Mouse (Mus musculus): ENCODE results near the gene Tprn. TPM values are rescaled to one million over a fixed set of nuclear protein-coding genes. Genes with fewer than 3 reads are reported as not detected.

Gene Tprn
- polyA plus RNA-seq, 1 experiment, result 7.4 TPM

DNA sequence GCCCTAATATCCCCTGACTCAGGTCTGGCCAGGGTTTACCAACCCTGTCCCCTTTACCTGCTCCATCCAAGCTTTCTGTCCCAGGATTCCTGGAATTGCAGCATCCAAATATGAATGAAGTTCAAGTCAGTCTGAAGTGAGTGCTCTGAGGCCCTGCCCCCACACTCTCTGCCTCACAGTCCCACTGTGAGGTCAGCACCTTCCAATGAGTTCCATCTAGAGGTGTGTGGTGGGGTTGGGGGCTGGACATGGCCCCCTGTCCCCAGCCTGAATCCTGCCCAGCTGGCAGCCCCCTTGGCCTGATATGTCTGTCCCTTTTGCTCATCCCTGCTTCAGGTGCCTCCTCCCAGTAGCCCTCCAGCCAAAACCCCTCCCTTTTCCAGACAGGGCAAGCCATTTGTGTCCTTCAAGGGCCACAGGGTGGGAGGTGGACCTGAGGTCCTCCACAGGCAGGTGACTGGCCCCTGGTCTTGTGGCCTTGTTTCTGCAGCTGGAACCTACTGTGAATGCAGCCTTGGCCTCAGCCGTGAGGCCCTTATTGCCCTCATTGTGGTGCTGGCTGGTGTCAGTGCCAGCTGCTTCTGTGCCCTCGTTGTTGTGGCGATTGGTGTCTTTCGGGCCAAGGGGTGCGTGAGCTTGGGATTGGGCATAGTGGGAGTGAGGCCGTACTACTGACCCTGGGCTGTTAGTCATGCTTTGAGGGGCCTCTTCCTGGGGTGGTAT lies 25.7 kb downstream of the Tprn start, which contains the start of gene Tmem210:
Tmem210 (plus strand) TSS at position 219 of the 723 bp plus-strand sequence.
- no peak within 1 kb of the TSS for H3ac ChIP-seq (ENCODE audit: control insufficient read depth, insufficient read length, low read depth)
- peaks cover 42% of the 10 kb centered on the region for H3K27me3 ChIP-seq (ENCODE audit: control insufficient read depth, insufficient read depth, insufficient read length)
- H3K4me3 ChIP-seq (ENCODE audit: insufficient read depth, poor library complexity, severe bottlenecking), result no peak within 1 kb of the TSS
- H3K79me2 ChIP-seq (ENCODE audit: control insufficient read depth, insufficient read depth), result no peaks in the 10 kb centered on the region
- H3K36me3 ChIP-seq (ENCODE audit: control insufficient read depth, insufficient read depth), result peaks cover 29% of the 10 kb centered on the region
- H3K79me3 ChIP-seq (ENCODE audit: low read depth), result no peaks in the 10 kb centered on the region
- TF ChIP-seq FOSL1 (IDR thresholded peaks at IDR 0.05; ENCODE audit: insufficient read depth, low read length, poor library complexity, severe bottlenecking) (no peak), MYOG (IDR thresholded peaks at IDR 0.05; ENCODE audit: control insufficient read depth, extremely low read depth, insufficient read length) (no peak), MAX (IDR thresholded peaks at IDR 0.05) (no peak), MYOD1 (IDR thresholded peaks at IDR 0.05; ENCODE audit: control insufficient read depth, insufficient read length, low read depth) (no peak), CEBPB (IDR thresholded peaks at IDR 0.05; ENCODE audit: low read depth) (no peak), USF1 (IDR thresholded peaks at IDR 0.05; ENCODE audit: low read depth) (no peak), CTCF (IDR thresholded peaks at IDR 0.05; ENCODE audit: control insufficient read depth, insufficient read depth, insufficient read length) (no peak)

- TF ChIP-seq MYOG (IDR thresholded peaks at IDR 0.05; ENCODE audit: control insufficient read depth, extremely low read depth, insufficient read length) (no peak), USF1 (IDR thresholded peaks at IDR 0.05; ENCODE audit: low read depth) (no peak)
- Histone ChIP-seq H3K36me3 (ENCODE audit: control insufficient read depth, insufficient read depth) (peaks cover 23% of the 10 kb centered on the region), H3K4me3 (ENCODE audit: insufficient read depth, poor library complexity, severe bottlenecking) (no peak overlapping the region), H3K27me3 (ENCODE audit: control insufficient read depth, insufficient read depth, insufficient read length) (peaks cover 48% of the 10 kb centered on the region), H3K79me2 (ENCODE audit: control insufficient read depth, insufficient read depth) (no peaks in the 10 kb centered on the region), H3ac (ENCODE audit: control insufficient read depth, insufficient read length, low read depth) (no peak overlapping the region), H3K79me3 (ENCODE audit: low read depth) (no peaks in the 10 kb centered on the region)
Observed at GRCm38 (mm10) chr2:25288734-25289345, 26.4 kb downstream of the Tprn start.

DNA sequence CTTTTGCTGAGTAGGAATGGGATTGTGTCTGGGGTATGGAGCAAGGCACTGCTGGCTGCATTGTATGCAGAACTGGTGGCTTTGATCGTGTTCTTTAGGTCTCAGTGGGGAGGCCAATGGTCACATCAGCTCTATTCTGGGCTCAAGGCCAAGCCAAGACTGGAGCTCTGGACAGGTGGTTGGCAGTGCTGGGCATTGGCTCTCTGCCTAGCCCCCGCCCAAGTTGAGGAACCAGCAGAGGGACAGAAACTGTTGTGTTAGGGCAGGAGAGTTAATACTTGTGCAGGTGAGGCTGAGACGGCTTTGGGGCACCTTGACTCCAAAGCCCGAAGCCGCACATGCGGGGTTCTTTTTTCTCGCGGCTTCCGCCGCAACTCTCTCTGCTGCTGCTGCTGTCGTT lies 27.2 kb downstream of the Tprn start, which contains the start of gene Lrrc26:
Lrrc26 (plus strand) TSS at position 265 of the 400 bp plus-strand sequence.
- no peak within 1 kb of the TSS for H3K4me3 ChIP-seq (ENCODE audit: insufficient read depth, poor library complexity, severe bottlenecking)
- H3K27me3 ChIP-seq (ENCODE audit: control insufficient read depth, insufficient read depth, insufficient read length), result peaks cover 56% of the 10 kb centered on the region
- TF ChIP-seq MAX (IDR thresholded peaks at IDR 0.05) (no peak), FOSL1 (IDR thresholded peaks at IDR 0.05; ENCODE audit: insufficient read depth, low read length, poor library complexity, severe bottlenecking) (no peak), MYOG (IDR thresholded peaks at IDR 0.05; ENCODE audit: control insufficient read depth, extremely low read depth, insufficient read length) (no peak), MYOD1 (IDR thresholded peaks at IDR 0.05; ENCODE audit: control insufficient read depth, insufficient read length, low read depth) (no peak), CEBPB (IDR thresholded peaks at IDR 0.05; ENCODE audit: low read depth) (no peak), USF1 (IDR thresholded peaks at IDR 0.05; ENCODE audit: low read depth) (no peak), CTCF (IDR thresholded peaks at IDR 0.05; ENCODE audit: control insufficient read depth, insufficient read depth, insufficient read length) (no peak)
- H3ac ChIP-seq (ENCODE audit: control insufficient read depth, insufficient read length, low read depth), result no peak within 1 kb of the TSS
- H3K79me3 ChIP-seq (ENCODE audit: low read depth), result no peaks in the 10 kb centered on the region
- no peaks in the 10 kb centered on the region for H3K79me2 ChIP-seq (ENCODE audit: control insufficient read depth, insufficient read depth)
- H3K36me3 ChIP-seq (ENCODE audit: control insufficient read depth, insufficient read depth), result peaks cover 15% of the 10 kb centered on the region

DNA sequence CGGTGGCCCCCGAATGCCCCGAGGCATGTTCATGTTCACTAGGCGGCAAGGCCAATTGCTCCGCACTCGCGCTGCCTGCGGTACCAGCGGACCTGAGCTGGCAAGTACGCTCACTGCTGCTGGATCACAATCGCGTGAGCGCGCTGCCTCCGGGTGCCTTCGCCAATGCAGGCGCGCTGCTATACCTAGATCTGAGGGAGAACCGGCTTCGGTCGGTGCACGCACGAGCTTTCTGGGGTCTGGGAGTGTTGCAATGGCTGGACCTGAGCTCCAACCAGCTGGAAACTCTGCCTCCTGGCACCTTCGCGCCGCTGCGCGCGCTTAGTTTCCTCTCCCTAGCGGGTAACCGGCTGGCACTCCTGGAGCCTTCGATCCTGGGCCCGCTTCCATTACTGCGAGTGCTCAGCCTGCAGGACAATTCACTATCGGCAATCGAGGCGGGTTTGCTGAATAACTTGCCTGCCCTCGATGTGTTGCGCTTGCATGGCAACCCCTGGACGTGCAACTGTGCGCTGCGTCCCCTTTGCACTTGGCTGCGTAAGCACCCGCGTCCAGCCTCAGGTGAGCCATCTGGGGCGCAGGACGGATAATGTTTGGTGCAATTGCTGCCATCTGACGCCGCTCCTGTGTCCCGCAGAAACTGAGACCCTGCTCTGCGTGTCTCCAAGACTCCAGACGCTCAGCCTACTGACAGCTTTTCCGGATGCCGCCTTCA lies 27.8 kb downstream of the Tprn start:
- H3K27me3 ChIP-seq (ENCODE audit: control insufficient read depth, insufficient read depth, insufficient read length), result peaks cover 62% of the 10 kb centered on the region
- peaks cover 9% of the 10 kb centered on the region for H3K36me3 ChIP-seq (ENCODE audit: control insufficient read depth, insufficient read depth)
- no peaks in the 10 kb centered on the region for H3K79me2 ChIP-seq (ENCODE audit: control insufficient read depth, insufficient read depth)
- no peak for TF ChIP-seq FOSL1 (IDR thresholded peaks at IDR 0.05; ENCODE audit: insufficient read depth, low read length, poor library complexity, severe bottlenecking)
- no peak for TF ChIP-seq MYOG (IDR thresholded peaks at IDR 0.05; ENCODE audit: control insufficient read depth, extremely low read depth, insufficient read length)
- no peak for TF ChIP-seq MYOD1 (IDR thresholded peaks at IDR 0.05; ENCODE audit: control insufficient read depth, insufficient read length, low read depth)
- TF ChIP-seq CEBPB (IDR thresholded peaks at IDR 0.05; ENCODE audit: low read depth), result no peak
- no peak for TF ChIP-seq MAX (IDR thresholded peaks at IDR 0.05)
- H3K4me3 ChIP-seq (ENCODE audit: insufficient read depth, poor library complexity, severe bottlenecking), result no peak overlapping the region
- no peak overlapping the region for H3ac ChIP-seq (ENCODE audit: control insufficient read depth, insufficient read length, low read depth)
- no peaks in the 10 kb centered on the region for H3K79me3 ChIP-seq (ENCODE audit: low read depth)

DNA sequence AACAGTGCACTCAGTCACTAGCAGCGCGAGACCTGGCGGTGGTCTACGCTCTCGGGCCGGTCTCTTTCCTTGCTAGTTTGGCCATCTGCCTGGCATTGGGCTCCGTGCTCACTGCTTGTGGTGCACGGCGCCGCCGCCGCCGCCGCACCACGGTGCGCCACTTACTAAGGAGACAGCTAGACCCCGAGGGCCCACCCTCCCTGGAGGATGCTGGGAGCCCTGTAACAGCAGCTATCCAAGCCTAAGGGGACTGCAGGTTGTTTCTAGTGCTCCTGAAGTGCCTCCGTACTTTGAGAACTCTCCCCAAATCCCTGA lies 28.4 kb downstream of the Tprn start:
- peaks cover 67% of the 10 kb centered on the region for H3K27me3 ChIP-seq (ENCODE audit: control insufficient read depth, insufficient read depth, insufficient read length)
- no peak overlapping the region for H3ac ChIP-seq (ENCODE audit: control insufficient read depth, insufficient read length, low read depth)
- no peak overlapping the region for H3K4me3 ChIP-seq (ENCODE audit: insufficient read depth, poor library complexity, severe bottlenecking)
- no peak for TF ChIP-seq FOSL1 (IDR thresholded peaks at IDR 0.05; ENCODE audit: insufficient read depth, low read length, poor library complexity, severe bottlenecking)
- TF ChIP-seq CEBPB (IDR thresholded peaks at IDR 0.05; ENCODE audit: low read depth), result no peak
- TF ChIP-seq CTCF (IDR thresholded peaks at IDR 0.05; ENCODE audit: control insufficient read depth, insufficient read depth, insufficient read length), result no peak
- TF ChIP-seq USF1 (IDR thresholded peaks at IDR 0.05; ENCODE audit: low read depth), result no peak
- no peak for TF ChIP-seq MYOD1 (IDR thresholded peaks at IDR 0.05; ENCODE audit: control insufficient read depth, insufficient read length, low read depth)
- no peak for TF ChIP-seq MAX (IDR thresholded peaks at IDR 0.05)
- TF ChIP-seq MYOG (IDR thresholded peaks at IDR 0.05; ENCODE audit: control insufficient read depth, extremely low read depth, insufficient read length), result no peak
- no peaks in the 10 kb centered on the region for H3K79me3 ChIP-seq (ENCODE audit: low read depth)
- no peaks in the 10 kb centered on the region for H3K79me2 ChIP-seq (ENCODE audit: control insufficient read depth, insufficient read depth)
- H3K36me3 ChIP-seq (ENCODE audit: control insufficient read depth, insufficient read depth), result peaks cover 4% of the 10 kb centered on the region

Data from C2C12 (cell line).